Mouse (Mus musculus): ENCODE measurements at regions not wholly inside any gene's neighbourhood (a gene's known extent, or its start where the extent isn't known, plus 50 kb on each side); places are given as distances from the start of the nearest gene placed in this dataset.

- TF ChIP-seq CTCF (IDR thresholded peaks at IDR 0.05; ENCODE audit: insufficient read depth, low read depth, low read length) (no peak), POLR2A (IDR thresholded peaks at IDR 0.05; ENCODE audit: insufficient read depth, low read depth, low read length) (no peak)
Observed at GRCm38 (mm10) chr4:124256515-124256914, 338.7 kb upstream of the 4930535I16Rik start.

Measured in olfactory bulb, adult 2 months (tissue).